Mouse (Mus musculus): ENCODE measurements around the gene Espn. TPM values are rescaled to one million over a fixed set of nuclear protein-coding genes. Genes with fewer than 3 reads are reported as not detected.

Gene Espn
- polyA plus RNA-seq, 1 experiment from 2014 or later: 3.4 TPM

DNA sequence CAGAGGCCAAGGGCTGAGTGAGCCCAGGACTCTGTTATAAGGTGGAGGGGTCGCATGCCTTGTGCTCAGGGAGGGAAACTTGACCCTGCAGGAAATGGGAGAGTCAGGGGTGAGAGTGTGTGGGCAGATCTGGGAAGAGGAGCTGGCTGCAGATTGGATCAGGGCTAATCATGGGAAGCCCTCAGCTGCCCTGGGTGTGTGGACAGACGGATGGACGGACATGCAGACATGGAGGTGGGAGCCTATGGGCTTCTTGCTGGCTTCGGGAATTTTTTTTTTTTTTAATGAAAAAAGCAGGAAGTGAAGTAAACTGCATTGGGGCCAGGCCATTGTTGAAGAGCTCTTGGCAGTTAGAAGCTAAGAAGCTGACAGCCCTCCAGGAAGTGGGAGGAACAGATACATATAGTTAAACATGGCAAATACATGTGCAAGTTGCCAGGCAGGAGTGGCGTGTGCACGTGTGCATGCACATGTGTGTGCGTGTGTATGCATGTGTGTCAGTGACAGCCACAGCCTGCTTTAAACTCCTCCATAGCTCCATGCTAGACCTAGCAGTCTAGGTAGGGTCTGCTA is 51.0 kb downstream of the Espn start:
- Histone ChIP-seq H3K27ac (0 out of 2 replicates have a peak overlapping the region, but pooled peaks have one; percentile 16), H3K4me2 (no peak overlapping the region), H3K4me1 (peaks cover 27% of the 10 kb centered on the region), H3K4me3 (no peak overlapping the region), H3K36me3 (peaks cover 40% of the 10 kb centered on the region), H3K9me3 (no peaks in the 10 kb centered on the region), H3K9ac (0 out of 2 replicates have a peak overlapping the region, but pooled peaks have one; percentile 46), H3K27me3 (no peaks in the 10 kb centered on the region)
- WGBS: 46% methylated on average over 7 of the region's 7 CpGs
- no peak for ATAC-seq (ENCODE audit: insufficient number of reproducible peaks, insufficient read depth, low FRiP score, low TSS enrichment, low read depth)

DNA sequence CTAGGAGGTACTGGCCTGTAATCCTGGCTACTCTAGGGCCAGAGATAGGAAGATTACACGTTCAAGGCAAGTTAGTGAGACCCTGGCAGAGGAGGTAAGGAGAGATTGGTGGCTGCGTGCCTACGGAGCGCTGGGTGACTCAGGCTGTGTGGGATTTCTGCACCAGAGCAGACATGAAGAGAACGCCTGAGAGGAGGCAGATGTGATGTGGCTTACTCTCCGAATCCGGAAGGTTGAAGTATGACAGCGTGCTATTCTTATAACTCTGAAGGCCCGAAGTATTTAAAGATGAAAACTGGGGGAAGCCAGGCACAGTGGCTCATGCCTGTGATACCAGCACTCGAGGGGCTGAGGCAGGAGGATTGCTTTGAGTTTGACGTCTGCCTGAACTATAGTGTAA is 51.6 kb downstream of the Espn start:
- 68% methylated on average over 11 of the region's 11 CpGs for WGBS

DNA sequence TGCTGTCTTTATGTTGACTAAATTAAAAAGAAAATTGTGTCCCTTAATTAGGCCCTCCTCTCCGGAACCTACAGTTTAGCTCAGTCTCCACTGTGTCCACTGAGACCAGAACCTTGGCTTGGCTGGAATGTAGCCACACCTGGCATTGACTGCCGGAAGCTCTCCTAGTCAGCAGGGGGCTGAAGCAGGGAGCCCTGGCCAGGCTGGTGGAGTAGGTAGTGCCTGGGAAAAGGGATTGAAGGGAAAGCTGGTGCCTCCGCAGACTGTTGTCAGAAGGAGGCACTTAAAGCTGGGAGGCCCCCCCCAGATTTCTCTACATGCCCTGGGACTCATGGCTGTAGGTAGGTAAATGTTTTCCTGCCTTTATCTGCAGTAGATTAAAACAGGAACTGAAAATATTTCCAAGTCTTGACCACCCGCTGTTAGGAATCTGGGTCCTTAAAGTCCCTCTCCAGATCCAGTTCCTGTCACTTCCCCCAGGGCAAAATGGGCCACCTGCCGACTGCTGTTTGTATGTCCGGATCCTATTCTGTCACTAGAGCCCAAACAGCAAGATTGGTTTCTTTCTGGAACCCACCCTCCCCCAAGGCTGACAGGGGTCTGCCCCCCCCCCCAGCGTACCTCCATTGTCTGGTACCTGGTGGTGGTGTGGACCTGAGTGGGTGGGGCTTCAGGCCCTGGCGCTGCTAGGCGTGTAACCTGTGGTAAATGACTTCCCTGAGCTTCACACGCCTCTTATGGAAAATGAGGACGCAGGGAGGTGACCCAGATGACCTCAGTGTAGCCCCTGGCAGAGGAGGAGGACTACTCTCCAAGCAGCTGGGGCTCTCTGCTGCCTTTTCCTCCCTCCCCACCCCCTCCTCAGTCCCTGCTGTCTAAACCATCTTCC is 54.0 kb downstream of the Espn start:
- peak overlapping the region; percentile 19; the same call in 1 of the 2 replicates for H3K4me2 ChIP-seq
- H3K9ac ChIP-seq: no peak overlapping the region
- WGBS: 24% methylated on average over 11 of the region's 11 CpGs

More for the DNA sequence above, 51.6 kb downstream of the Espn start:
- no peaks in the 10 kb centered on the region for H3K27me3 ChIP-seq
- no peak for ATAC-seq (ENCODE audit: insufficient number of reproducible peaks, insufficient read depth, low FRiP score, low TSS enrichment, low read depth)
- peaks cover 30% of the 10 kb centered on the region for H3K4me1 ChIP-seq
- no peak overlapping the region for H3K4me2 ChIP-seq
- 0 out of 2 replicates have a peak overlapping the region, but pooled peaks have one; percentile 46 for H3K9ac ChIP-seq
- H3K9me3 ChIP-seq: no peaks in the 10 kb centered on the region
- no peak overlapping the region for H3K4me3 ChIP-seq
- H3K27ac ChIP-seq: peak overlapping the region; percentile 16; the same call in 1 of the 2 replicates
- peaks cover 34% of the 10 kb centered on the region for H3K36me3 ChIP-seq

DNA sequence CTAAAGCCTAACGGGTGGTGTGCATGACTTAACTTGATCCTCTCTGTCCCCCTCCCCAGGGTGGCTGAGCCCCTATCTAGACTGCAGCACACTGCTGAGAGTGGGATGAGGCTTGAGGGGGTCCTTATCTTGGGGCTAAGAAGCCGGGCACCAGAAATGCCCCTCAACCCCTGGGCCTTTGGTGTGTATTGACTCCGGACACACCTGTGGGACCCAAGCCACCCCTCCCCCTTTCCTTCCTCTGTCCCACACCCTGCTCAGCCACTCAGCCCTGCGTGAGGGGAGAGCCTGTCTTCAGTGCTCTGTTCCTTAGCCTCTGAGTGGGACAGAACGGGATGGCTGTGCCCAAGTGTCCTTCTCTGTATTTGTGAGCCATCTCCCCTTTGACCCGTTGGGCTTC is 55.2 kb downstream of the Espn start:
- H3K4me2 ChIP-seq: peak overlapping the region; percentile 16
- peak overlapping the region; percentile 40 for H3K9ac ChIP-seq
- no peak for ATAC-seq (ENCODE audit: insufficient number of reproducible peaks, insufficient read depth, low FRiP score, low TSS enrichment, low read depth)
- 36% methylated on average over 6 of the region's 6 CpGs for WGBS
- H3K36me3 ChIP-seq: peaks cover 10% of the 10 kb centered on the region
- H3K4me3 ChIP-seq: peak overlapping the region; percentile 13
- no peaks in the 10 kb centered on the region for H3K9me3 ChIP-seq
- H3K4me1 ChIP-seq: peaks cover 44% of the 10 kb centered on the region
- H3K27me3 ChIP-seq: no peaks in the 10 kb centered on the region
- H3K27ac ChIP-seq: peak overlapping the region; percentile 51; the same call in 1 of the 2 replicates

More for the DNA sequence above, 54.0 kb downstream of the Espn start:
- Histone ChIP-seq H3K27ac (no peak overlapping the region), H3K36me3 (peaks cover 18% of the 10 kb centered on the region), H3K27me3 (no peaks in the 10 kb centered on the region), H3K4me3 (no peak overlapping the region), H3K4me1 (peaks cover 33% of the 10 kb centered on the region), H3K9me3 (no peaks in the 10 kb centered on the region)
- no peak for ATAC-seq (ENCODE audit: insufficient number of reproducible peaks, insufficient read depth, low FRiP score, low TSS enrichment, low read depth)

DNA sequence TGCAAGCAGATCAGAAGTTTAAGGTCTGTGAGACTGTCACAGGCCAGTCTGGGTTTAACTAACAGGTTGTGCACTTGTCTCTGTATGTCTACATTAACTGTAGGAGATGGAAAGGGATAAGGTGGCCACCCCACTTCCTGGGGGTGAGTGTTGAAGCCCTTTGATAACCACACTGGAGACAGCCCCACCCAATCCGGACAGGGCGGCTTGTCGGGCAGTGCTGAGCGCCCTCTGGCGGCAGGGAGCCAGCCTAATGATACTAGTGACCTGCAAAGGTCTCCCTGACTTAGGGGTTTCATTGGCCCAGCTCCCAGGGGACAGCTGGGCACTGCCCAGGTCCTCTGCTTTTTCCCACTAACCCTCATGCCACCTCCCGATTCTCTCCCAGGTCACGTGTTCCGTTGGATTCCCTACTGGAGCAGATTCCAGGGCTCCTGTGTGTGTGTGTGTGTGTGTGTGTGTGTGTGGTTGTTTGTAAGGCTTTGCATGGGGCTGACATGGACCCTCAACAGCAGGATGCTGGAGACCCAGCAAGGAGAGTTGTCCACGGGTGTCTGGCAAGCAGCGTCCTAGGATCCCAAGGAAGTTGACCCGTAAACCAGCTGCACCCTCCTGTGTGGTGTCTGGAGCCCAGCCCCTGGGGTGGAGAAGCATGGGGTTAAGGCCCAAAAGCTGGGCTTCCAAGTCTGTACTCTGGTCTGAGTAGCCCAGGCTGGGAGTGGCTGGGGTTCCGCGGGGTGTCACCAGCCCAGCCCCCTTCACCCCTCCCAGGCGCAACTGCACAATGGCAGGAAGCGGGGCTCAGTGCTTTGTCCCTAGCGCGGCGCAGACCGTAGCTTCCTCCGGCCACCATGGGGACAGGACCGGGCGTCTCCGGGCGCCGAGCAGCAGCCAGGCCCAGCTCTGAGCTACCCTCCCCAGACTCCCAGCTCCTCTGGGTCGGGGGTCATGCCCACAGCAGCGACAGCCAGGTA is 55.9 kb downstream of the Espn start:
- ATAC-seq (ENCODE audit: insufficient number of reproducible peaks, insufficient read depth, low FRiP score, low TSS enrichment, low read depth): no peak
- H3K4me1 ChIP-seq: peaks cover 44% of the 10 kb centered on the region
- H3K4me3 ChIP-seq: peak overlapping the region; percentile 13
- peak overlapping the region; percentile 40 for H3K9ac ChIP-seq
- no peaks in the 10 kb centered on the region for H3K27me3 ChIP-seq
- 25% methylated on average over 27 of the region's 27 CpGs for WGBS
- no peak overlapping the region; the same call in 1 of the 2 replicates for H3K27ac ChIP-seq
- peak overlapping the region; percentile 16 for H3K4me2 ChIP-seq
- H3K36me3 ChIP-seq: peaks cover 13% of the 10 kb centered on the region; the same call in 1 of the 2 replicates
- no peaks in the 10 kb centered on the region for H3K9me3 ChIP-seq

DNA sequence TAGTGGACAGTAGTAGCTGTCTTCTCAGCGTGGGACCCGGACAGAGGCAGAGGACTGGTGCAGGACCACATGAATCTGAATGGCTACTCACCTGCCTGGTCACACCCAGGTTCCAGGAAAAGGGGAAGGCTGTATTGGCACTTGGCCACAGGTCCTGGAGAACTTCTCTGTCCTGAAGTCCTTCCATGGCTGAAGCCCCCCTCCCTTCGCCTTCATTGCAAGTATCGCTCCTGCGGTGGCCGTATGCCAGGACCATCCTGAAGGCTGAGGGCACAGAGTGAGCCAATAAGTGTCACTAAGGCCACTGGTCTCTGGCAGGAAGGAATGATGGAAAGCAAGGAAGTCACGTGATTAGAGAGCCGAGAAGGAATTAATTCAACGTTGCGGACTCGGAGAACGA is 57.9 kb downstream of the Espn start:
- Histone ChIP-seq H3K9me3 (no peaks in the 10 kb centered on the region), H3K4me3 (no peak overlapping the region), H3K4me2 (no peak overlapping the region), H3K27me3 (no peaks in the 10 kb centered on the region), H3K36me3 (peaks cover 25% of the 10 kb centered on the region; the same call in 1 of the 2 replicates), H3K9ac (no peak overlapping the region), H3K27ac (no peak overlapping the region), H3K4me1 (peaks cover 45% of the 10 kb centered on the region)
- 91% methylated on average over 12 of the region's 12 CpGs for WGBS
- no peak for ATAC-seq (ENCODE audit: insufficient number of reproducible peaks, insufficient read depth, low FRiP score, low TSS enrichment, low read depth)

DNA sequence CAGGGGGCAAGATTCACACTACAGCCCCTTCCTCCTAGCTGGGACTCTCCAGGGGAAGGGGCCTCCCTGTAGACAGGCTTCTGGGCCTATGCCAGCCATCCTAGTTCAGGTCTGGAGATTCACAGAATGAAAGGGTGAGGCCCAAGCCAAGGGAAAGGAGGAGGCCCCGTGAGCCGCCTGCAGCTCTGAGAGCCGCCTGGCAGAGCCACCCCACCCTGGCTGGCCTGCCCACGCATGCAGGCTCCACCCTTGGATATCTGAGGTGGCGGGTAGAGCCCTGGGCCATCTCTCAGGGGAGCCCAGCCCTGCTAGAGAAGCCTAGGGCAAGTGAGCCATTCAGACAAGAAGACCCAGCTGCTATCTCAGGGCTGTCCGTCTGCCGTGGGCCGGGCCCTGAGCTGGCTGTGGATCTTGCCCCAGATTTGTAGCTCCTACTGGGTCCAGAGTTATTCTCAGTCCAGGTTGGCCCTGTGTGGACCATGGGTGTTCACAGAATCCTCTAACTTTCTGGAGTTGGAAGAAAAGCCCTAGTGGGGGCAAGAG is 59.3 kb downstream of the Espn start:
- 46% methylated on average over 8 of the region's 8 CpGs for WGBS
- H3K27me3 ChIP-seq: no peaks in the 10 kb centered on the region
- peaks cover 28% of the 10 kb centered on the region; the same call in 1 of the 2 replicates for H3K36me3 ChIP-seq
- peak overlapping the region; percentile 72 for H3K27ac ChIP-seq
- H3K4me1 ChIP-seq: peaks cover 50% of the 10 kb centered on the region
- peak overlapping the region; percentile 32; the same call in 1 of the 2 replicates for H3K9ac ChIP-seq
- peak overlapping the region; percentile 9; the same call in 1 of the 2 replicates for H3K4me2 ChIP-seq
- ATAC-seq (ENCODE audit: insufficient number of reproducible peaks, insufficient read depth, low FRiP score, low TSS enrichment, low read depth): peak; percentile 43; the same call in 1 of the 2 replicates
- H3K4me3 ChIP-seq: 0 out of 2 replicates have a peak overlapping the region, but pooled peaks have one; percentile 1
- H3K9me3 ChIP-seq: no peaks in the 10 kb centered on the region

DNA sequence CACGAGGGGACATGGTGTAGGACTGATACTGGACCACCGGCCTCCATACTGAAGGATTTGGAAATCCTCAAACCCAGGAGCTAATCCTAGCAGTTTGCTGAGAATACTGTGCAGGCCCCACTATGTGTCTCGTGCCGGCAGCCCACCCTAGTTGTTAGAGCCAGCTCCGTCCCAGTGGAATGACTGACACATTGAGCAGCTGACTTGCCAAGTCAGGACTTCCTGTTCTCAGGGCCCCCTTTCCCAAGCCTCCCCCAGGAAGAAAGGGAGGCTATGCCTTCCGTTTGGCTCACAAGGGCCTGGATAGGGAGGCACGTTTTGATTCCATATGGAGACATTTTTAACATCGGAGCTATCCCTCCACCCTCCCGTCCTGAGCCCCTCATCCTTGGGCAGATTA is 62.0 kb downstream of the Espn start:
- Histone ChIP-seq H3K9me3 (no peaks in the 10 kb centered on the region), H3K27me3 (no peaks in the 10 kb centered on the region), H3K4me2 (no peak overlapping the region), H3K4me3 (no peak overlapping the region), H3K4me1 (peaks cover 41% of the 10 kb centered on the region), H3K36me3 (peaks cover 28% of the 10 kb centered on the region; the same call in 1 of the 2 replicates), H3K27ac (no peak overlapping the region), H3K9ac (no peak overlapping the region)
- no peak for ATAC-seq (ENCODE audit: insufficient number of reproducible peaks, insufficient read depth, low FRiP score, low TSS enrichment, low read depth)
- 69% methylated on average over 9 of the region's 9 CpGs for WGBS

DNA sequence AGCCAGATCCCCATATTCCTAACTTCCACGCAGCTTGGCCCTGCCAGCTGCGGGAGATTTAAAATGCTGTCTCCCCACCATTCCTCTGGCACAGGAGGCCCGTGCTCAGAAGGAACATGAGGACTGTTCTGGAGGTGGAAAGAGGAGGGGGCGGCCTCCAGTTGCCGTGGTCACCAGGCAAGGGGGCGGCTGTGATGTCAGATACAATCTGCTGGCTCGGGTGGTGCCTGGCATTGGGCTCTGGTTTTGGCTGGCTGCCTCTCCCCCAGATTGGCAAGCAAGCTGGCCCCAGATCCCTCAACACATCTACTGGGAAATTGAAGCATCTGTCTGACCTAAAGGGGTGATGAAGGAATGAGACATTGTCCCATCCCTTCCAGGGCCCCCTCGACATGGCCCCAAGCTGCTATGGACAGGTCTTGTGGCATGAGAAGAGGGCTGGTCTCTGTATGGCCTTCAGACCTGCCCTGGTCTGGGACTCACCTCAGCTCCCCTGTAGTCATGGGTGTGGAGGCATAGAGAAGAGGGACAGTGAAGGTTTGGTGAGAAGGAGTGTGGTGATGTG is 63.5 kb downstream of the Espn start:
- peak overlapping the region; percentile 88 for H3K4me2 ChIP-seq
- peak overlapping the region; percentile 45; the same call in 1 of the 2 replicates for H3K27ac ChIP-seq

DNA sequence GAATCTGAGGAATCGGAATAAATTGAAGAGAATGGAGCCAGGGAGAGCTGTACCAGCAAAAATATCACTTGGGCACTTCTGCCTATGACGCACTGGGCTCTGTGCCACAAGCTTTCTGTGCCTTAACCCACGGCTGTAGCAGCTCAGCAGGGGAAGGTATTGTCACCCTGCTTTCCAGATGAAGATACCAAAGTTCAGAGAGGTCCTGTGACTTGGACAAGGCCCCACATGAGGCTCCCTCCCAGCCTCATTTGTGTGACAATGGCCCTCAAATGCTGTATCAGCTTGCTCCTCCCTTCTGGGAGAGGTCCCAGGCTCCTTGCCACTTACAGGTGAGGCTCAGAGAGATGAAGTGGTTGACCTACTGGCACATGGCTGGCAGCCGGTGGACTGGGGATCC is 64.0 kb downstream of the Espn start:
- Histone ChIP-seq H3K27ac (peak overlapping the region; percentile 45; the same call in 1 of the 2 replicates), H3K9ac (peak overlapping the region; percentile 92)

More for the DNA sequence above, 63.5 kb downstream of the Espn start:
- Histone ChIP-seq H3K9ac (peak overlapping the region; percentile 92; the same call in 1 of the 2 replicates), H3K4me1 (peaks cover 41% of the 10 kb centered on the region), H3K4me3 (peak overlapping the region; percentile 88), H3K27me3 (no peaks in the 10 kb centered on the region), H3K9me3 (no peaks in the 10 kb centered on the region), H3K36me3 (peaks cover 23% of the 10 kb centered on the region; the same call in 1 of the 2 replicates)
- ATAC-seq (ENCODE audit: insufficient number of reproducible peaks, insufficient read depth, low FRiP score, low TSS enrichment, low read depth): no peak
- WGBS: 47% methylated on average over 8 of the region's 8 CpGs

More for the DNA sequence above, 64.0 kb downstream of the Espn start:
- Histone ChIP-seq H3K27me3 (no peaks in the 10 kb centered on the region), H3K4me2 (peak overlapping the region; percentile 88), H3K36me3 (peaks cover 23% of the 10 kb centered on the region; the same call in 1 of the 2 replicates), H3K4me3 (peak overlapping the region; percentile 88), H3K4me1 (peaks cover 38% of the 10 kb centered on the region), H3K9me3 (no peaks in the 10 kb centered on the region)
- WGBS: 43% methylated on average over 4 of the region's 4 CpGs
- ATAC-seq (ENCODE audit: insufficient number of reproducible peaks, insufficient read depth, low FRiP score, low TSS enrichment, low read depth): no peak
